ENCODE assay signal across 8 mouse cellular contexts in genomic region chr3:100681448-100682092, GRCm38 (mm10). TPM values are rescaled to one million over a fixed set of nuclear protein-coding genes. Genes with fewer than 3 reads are reported as not detected.
A peak's percentile ranks its signal among the peaks of the same experiment; 100 is the strongest.
DNase-seq lines count a peak whose midpoint lies in the region; ATAC-seq and TF ChIP-seq lines count a peak whose summit lies in the region.

No protein-coding gene starts in this region.

- 0 out of 2 replicates have a peak, but pooled peaks have one; percentile 24 for ATAC-seq in limb, embryonic 11.5 days (ENCODE audit: insufficient number of reproducible peaks, low FRiP score, low TSS enrichment, low read depth)
- ATAC-seq in neural tube, embryonic 12.5 days (ENCODE audit: low FRiP score, low read depth), result no peak

- TF ChIP-seq CTCF in layer of hippocampus, adult 2 months (conservative IDR thresholded peaks at IDR 0.05), result no peak

- no peaks in the 10 kb centered on the region for H3K27me3 ChIP-seq in forebrain, embryonic 10.5 days (ENCODE audit: poor library complexity, severe bottlenecking)
- no peaks in the 10 kb centered on the region for H3K27me3 ChIP-seq in limb, embryonic 11.5 days (ENCODE audit: control insufficient read depth, insufficient read depth, low read length)
- no peaks in the 10 kb centered on the region for H3K27me3 ChIP-seq in neural tube, embryonic 12.5 days (replicated peaks)

- H3K9ac ChIP-seq in limb, embryonic 11.5 days (ENCODE audit: low read length), result no peak overlapping the region
- no peak overlapping the region for H3K9ac ChIP-seq in neural tube, embryonic 12.5 days

- H3K4me1 ChIP-seq in forebrain, embryonic 10.5 days, result peaks cover 52% of the 10 kb centered on the region
- peaks cover 14% of the 10 kb centered on the region for H3K4me1 ChIP-seq in limb, embryonic 11.5 days (ENCODE audit: control insufficient read depth, insufficient read depth, low read length)
- peaks cover 22% of the 10 kb centered on the region for H3K4me1 ChIP-seq in neural tube, embryonic 12.5 days

- WGBS in forebrain, embryonic 10.5 days, result 46% methylated on average over 11 of the region's 11 CpGs
- 1% methylated on average over 11 of the region's 11 CpGs for WGBS in limb, embryonic 11.5 days
- WGBS in neural tube, embryonic 12.5 days, result 7% methylated on average over 11 of the region's 11 CpGs

- no peak for DNase-seq in layer of hippocampus, adult 2 months (ENCODE audit: low spot score in 2 of 2)
- DNase-seq in layer of hippocampus, adult 9-10 months (ENCODE audit: low spot score), result no peak
- DNase-seq in forebrain, embryonic 10.5 days (ENCODE audit: extremely low spot score, low spot score), result no peak
- DNase-seq in limb, embryonic 11.5 days (ENCODE audit: low spot score), result peak; percentile 51
- DNase-seq in B cell, adult 2 months, result no peak
- no peak for DNase-seq in cerebellum, postnatal 36 days
- DNase-seq in thymus, postnatal 14 days, result no peak

- peak overlapping the region; percentile 95 for H3K4me3 ChIP-seq in layer of hippocampus, adult 2 months
- H3K4me3 ChIP-seq in forebrain, embryonic 10.5 days, result peak overlapping the region; percentile 35
- H3K4me3 ChIP-seq in limb, embryonic 11.5 days (ENCODE audit: low read depth, low read length), result peak overlapping the region; percentile 21
- H3K4me3 ChIP-seq in neural tube, embryonic 12.5 days, result 0 out of 2 replicates have a peak overlapping the region, but pooled peaks have one; percentile 13

- H3K9me3 ChIP-seq in forebrain, embryonic 10.5 days, result no peaks in the 10 kb centered on the region
- no peaks in the 10 kb centered on the region for H3K9me3 ChIP-seq in limb, embryonic 11.5 days (ENCODE audit: control insufficient read depth, low read length)
- H3K9me3 ChIP-seq in neural tube, embryonic 12.5 days, result 0 out of 2 replicates have a peak, but pooled peaks cover 4% of the 10 kb centered on the region

- H3K36me3 ChIP-seq in forebrain, embryonic 10.5 days (replicated peaks), result peaks cover 16% of the 10 kb centered on the region; the same call in 1 of the 2 replicates
- H3K36me3 ChIP-seq in limb, embryonic 11.5 days (ENCODE audit: control insufficient read depth, insufficient read depth, low read length), result no peaks in the 10 kb centered on the region
- no peaks in the 10 kb centered on the region for H3K36me3 ChIP-seq in neural tube, embryonic 12.5 days

- H3K27ac ChIP-seq in layer of hippocampus, adult 2 months, result no peak overlapping the region
- H3K27ac ChIP-seq in forebrain, embryonic 10.5 days, result 0 out of 2 replicates have a peak overlapping the region, but pooled peaks have one; percentile 11
- no peak overlapping the region for H3K27ac ChIP-seq in limb, embryonic 11.5 days (replicated peaks; ENCODE audit: low read depth, low read length)
- no peak overlapping the region for H3K27ac ChIP-seq in neural tube, embryonic 12.5 days

- H3K4me2 ChIP-seq in limb, embryonic 11.5 days (ENCODE audit: low read depth, severe bottlenecking), result peak overlapping the region; percentile 44
- peak overlapping the region; percentile 90 for H3K4me2 ChIP-seq in neural tube, embryonic 12.5 days (replicated peaks)

RNA-seq across cellular contexts. Expression of gene Man1a2, which starts 3.7 kb away (rescaled TPM):
- 100 to 1,000 TPM in 1 of 2 experiments, 10 to 100 TPM in 1; 97.8 to 113 TPM for total RNA-seq in layer of hippocampus, adult 2 months (2021)
- polyA plus RNA-seq in forebrain, embryonic 10.5 days (2016; fragmentation: Nextera tagmentation; extraction: Ambion mirVana), result 39.1 and 45.6 TPM in 2 replicates
- polyA plus RNA-seq in limb, embryonic 11.5 days (2014; fragmentation: Nextera tagmentation; extraction: Ambion mirVana), result 84.3 and 87.4 TPM in 2 replicates
- polyA plus RNA-seq in neural tube, embryonic 12.5 days (2016; fragmentation: Nextera tagmentation; extraction: Ambion mirVana), result 58.0 and 76.6 TPM in 2 replicates

Comparison
In these comparisons a context has a peak if more than half of its experiments do, and no peak if none do; other contexts are left out.
1. H3K4me3 ChIP-seq: peak in every context shown above with its lines; median percentile 95 in layer of hippocampus, adult 2 months; 35 in forebrain, embryonic 10.5 days; 21 in limb, embryonic 11.5 days; 13 in neural tube, embryonic 12.5 days.